Mouse (Mus musculus): ENCODE results near the gene Gm20388.

The Gm20388 gene

GRCm38 (mm10) chr8:120813028-120813427 lies 902.4 kb downstream of the Gm20388 start:
- in situ Hi-C loops (cut with MboI): no loop called here

GRCm38 (mm10) chr8:120813839-120814238 lies 903.2 kb downstream of the Gm20388 start:
- in situ Hi-C loops (cut with MboI): no loop called here

DNA sequence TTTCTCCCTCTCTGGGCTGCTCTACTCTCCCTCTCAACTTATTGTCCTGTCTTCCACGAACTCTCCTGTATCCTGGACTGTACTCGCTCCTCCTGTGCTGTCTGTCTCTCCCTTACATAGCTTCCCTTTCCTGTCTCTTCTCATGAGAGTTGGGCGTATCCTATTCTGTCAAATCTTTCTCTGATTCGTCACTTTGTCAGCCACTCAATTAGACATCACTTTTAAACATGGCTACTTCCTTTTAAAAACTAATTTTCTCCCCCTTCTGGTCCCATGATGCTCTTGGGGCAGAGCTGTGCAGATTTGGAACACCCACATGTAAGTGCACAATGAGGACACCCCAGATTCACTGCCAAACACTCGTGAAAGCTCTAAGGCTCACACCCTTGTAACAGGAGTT lies 905.7 kb downstream of the Gm20388 start:
- in situ Hi-C loops (cut with MboI): no loop called here

DNA sequence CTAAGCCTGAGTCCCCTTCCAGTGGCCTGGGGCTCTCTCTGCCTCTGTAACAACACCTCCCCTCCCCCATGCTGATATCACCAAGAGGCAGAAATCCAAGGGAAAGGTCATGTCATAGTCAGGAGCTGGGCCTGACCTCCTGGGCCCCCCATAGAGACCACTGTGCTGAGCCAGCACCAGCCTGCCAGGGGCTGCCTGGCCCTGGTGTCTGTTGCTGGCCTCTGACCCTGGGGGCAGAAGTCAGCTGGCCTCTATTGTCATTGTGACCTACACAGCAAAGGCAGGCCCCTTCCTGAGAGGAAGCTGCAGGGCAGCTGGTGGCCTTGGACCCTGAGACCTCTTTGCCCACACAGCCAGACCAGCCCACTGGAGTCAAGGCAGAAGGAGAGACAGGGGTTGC lies 909.3 kb downstream of the Gm20388 start:
- in situ Hi-C loops (cut with MboI): no loop called here

DNA sequence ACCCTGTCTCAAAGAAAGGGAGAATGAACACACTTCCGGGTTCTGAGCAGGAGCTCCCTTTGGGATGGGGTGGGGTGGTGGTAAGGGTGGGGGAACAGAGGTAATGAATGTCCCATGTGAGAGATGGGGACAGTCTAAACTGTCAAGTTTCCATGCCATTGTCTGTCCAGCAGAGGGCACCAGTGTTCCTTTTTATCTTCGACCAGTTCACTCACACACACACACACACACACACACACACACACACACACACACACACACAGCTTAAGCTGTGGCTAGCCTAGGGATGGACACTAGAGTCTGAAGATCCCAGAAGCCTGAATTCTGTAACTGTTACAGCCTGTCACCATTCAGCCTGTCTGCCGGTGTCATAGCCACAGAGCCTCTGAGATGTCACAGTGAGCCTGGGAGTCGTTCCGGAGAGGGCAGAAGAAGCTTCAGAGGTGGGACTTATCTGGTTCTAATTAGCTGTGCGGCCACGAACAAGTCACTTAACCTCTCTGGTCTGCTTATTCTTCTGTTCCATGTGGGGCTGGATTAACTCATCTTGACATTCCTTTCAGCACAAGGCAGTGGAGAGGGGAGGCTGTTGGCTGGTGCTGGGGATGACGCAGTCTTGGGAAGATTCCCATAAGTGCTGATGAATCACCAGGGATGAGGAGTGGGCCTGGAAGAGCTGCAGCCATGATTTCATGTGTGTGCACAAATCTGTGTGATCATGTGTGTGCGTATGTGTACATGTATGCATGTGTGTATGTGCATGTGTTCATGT lies 910.9 kb downstream of the Gm20388 start:
- in situ Hi-C loops (cut with MboI): no loop called here

GRCm38 (mm10) chr8:120823331-120823730 lies 912.7 kb downstream of the Gm20388 start:
- in situ Hi-C loops (cut with MboI): no loop called here

DNA sequence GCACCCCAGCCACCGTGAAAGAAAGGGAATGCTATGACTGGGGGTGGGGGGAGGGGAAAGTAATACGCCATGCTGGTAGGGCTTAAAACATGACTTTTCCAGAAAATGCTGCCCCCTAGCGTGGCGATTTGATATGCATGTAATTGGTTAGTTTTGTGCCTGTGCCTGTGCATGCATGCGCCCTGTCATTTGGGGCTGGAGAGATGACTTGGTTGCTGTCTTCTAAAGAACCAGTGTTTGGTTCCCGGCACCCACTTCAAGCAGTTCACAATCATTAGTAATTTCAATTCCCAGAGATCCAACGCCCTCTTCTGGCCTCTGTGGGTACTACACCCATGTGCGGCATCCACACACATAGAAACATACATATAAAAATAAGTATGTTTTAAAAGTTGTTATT lies 913.2 kb downstream of the Gm20388 start:
- in situ Hi-C loops (cut with MboI): no loop called here

DNA sequence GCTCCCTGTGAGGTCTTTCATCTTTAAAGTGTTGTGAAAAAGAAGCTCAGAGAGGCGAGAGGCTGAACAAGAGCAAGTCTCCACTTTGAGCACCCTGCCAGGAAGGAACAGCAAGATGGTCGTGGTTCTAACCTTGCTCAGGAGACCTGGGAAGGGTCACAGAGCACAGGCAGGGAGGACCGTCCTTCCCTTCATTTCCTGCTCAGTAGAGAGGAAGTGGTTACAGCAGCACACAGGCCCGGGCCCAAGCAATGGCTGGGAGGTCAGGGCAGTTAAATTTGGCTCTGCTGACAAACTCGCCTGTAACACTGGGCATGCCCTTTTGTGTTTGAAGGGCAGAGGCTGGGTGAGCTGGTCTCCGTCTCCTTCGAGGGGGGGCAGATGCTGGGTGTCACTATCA lies 914.0 kb downstream of the Gm20388 start:
- in situ Hi-C loops (cut with MboI): no loop called here

- in situ Hi-C loops (cut with MboI): no loop called here
Measured at GRCm38 (mm10) chr8:120828279-120828678, 917.6 kb downstream of the Gm20388 start.

- in situ Hi-C loops (cut with MboI): no loop called here
Measured at GRCm38 (mm10) chr8:120830661-120831060, 920.0 kb downstream of the Gm20388 start.

DNA sequence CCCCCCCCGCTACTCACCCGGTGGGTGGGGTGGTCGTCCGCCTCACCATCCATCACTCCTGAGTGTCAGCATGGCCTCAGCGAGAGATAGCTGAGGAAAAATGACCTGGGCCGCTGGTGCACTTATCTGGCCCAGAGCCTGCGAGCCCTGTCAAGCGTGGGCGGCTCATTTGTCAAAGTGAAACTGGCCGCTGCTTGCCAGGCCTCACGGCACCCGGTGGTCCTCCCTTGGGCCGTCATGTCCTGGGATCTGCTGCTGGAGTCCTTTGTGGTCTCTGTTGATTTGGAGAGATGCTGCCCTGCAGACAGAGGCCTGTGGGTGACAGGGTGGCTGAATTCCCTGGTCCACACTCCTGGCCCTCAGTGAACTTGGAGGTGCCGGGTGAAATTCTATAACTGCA lies 921.4 kb downstream of the Gm20388 start:
- in situ Hi-C loops (cut with MboI): no loop called here

GRCm38 (mm10) chr8:120833196-120833595 lies 922.6 kb downstream of the Gm20388 start:
- in situ Hi-C loops (cut with MboI): no loop called here

DNA sequence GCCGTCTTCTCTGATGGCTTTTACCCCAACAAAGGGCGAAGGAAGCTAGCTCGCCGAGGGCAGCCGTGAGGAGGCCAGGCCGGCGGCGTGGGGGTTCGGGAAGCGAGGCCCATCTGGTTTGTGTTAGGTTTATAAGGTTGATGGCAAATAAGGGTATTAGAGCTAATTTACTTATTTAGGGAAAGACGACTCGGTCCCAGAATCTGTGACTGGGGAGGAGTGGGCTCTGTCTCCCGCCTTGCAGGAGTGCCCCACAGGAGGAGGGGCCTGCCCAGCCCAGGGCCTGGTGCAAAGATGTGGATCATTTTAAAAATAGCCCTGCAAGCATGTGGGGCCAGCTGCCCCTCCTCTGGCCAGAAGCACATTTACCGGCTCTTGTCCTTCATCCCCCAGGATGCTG lies 928.4 kb downstream of the Gm20388 start:
- in situ Hi-C loops (cut with MboI): no loop called here

GRCm38 (mm10) chr8:120843084-120843483 lies 932.4 kb downstream of the Gm20388 start:
- in situ Hi-C loops (cut with MboI): no loop called here

DNA sequence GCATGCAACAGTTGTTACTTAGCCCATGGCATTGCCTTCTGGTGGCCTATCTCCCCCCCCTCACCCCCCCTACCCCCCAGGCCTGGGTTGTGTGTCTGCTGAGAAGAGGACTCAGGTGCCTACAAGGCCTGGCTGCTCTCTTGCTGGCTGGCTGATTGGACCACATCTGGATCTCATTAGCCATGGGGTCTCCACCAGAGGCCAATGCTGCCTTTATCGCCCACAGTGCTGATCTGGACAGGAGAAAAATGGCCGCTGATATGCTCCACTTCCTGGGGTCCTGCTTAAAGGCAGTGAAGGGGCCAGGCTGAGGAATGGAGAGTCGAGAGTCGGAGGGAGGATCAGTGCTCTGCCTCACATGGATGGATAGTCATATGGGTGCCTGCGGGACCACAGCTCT lies 935.4 kb downstream of the Gm20388 start:
- in situ Hi-C loops (cut with MboI): no loop called here

DNA sequence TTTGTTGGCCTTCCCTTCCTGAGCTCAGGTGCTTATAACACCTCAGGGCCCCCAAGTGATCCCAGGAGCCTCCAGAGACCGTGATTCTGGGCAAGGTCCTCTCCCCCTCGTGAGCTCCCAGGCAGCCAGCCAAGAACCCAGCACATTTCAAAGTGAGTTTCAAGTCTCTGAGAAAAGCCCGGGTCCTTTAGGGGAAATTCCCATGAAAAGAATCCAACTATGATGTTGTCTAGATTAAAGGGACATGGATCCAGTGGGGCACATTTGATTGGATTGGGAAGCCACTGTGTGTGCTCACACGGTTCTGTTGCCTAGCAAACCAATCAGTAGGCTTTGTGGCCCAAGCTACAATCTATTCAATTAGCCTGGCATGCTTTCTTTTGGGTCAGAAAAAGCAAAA lies 936.6 kb downstream of the Gm20388 start:
- in situ Hi-C loops (cut with MboI): no loop called here

DNA sequence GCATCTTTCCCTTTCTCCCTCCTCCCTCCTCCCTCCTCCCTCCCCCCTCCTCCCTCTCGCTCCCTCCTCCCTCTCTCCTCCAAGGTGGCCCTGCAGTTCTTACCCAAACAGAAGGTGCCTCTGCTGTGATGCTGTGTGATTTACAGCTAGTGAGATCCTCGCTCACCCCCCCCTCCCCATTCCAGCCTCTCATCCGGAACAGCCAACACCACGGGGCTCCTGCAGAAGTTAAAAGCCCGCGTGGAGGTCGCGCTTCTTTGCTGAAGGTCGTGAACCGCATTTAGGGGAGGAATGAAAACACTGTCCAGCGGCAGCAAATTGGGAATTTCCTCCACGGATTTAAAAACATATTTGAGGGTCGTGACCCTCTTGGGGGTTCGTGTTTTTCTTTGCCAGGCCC lies 937.1 kb downstream of the Gm20388 start:
- in situ Hi-C loops (cut with MboI): no loop called here

- in situ Hi-C loops (cut with MboI): no loop called here
Measured at GRCm38 (mm10) chr8:120848434-120848833, 937.8 kb downstream of the Gm20388 start.

DNA sequence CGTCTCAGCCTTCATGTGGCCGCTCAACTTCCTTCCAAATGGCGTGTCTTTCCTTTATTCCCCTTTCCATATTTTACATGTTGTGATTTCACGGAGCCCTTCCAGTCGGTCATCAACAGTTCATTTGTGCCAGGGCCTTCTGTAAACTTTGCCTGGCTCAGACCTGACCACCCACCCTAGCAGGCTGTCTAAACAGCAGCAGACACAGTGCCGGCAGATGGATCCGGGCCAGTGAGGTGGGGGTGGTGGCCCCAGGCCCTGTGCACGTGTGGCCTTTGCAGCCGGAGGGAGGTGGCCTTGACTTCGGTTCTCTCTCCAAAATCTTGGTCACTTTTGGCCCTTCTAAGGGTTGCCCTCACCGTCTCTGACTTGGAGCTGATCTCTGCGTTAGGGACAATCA lies 940.8 kb downstream of the Gm20388 start:
- in situ Hi-C loops (cut with MboI): no loop called here

GRCm38 (mm10) chr8:120859881-120860280 lies 949.2 kb downstream of the Gm20388 start:
- in situ Hi-C loops (cut with MboI): no loop called here

- in situ Hi-C loops (cut with MboI): no loop called here
Measured at GRCm38 (mm10) chr8:120860423-120861126, 949.9 kb downstream of the Gm20388 start.

- in situ Hi-C loops (cut with MboI): no loop called here
Measured at GRCm38 (mm10) chr8:120863683-120864082, 953.0 kb downstream of the Gm20388 start.

DNA sequence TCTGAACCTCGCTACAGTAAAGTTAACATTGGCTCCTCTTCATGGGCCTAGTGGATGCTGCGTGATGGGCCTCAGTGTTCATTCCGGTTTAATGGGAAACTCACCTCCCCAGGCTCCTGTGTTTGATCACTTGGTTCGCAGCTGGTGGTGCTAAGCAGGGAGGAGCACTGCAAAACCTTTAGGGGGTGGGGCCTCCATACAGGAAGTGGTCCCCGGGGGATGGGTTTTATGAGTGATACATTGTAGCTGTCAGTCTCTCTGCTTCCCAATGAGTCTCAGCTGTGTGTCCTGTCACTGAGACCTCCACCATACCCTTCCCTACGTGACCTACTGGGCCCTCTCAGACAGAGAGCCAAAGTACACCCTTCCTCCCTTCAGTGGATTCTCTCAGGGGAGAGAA lies 956.7 kb downstream of the Gm20388 start:
- in situ Hi-C loops (cut with MboI): no loop called here

DNA sequence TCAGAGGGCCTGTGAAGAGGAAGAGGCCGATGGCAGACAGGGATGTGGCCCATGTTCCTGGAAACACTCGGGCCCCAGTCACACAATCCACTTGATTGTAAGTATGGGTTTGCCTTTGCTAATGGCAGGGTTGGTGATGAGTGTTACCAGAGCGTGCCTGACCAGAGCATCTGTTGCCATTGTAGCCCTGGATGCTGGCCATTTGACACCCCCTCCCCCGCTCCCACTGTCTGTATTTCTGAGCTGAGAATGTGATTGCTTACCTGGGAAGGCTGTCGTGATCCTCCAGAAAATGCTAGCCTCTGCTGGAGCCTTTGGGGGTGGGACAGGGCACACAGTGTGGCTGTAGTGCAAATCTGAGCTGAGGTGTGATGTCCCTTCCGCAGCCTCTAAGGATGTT lies 962.0 kb downstream of the Gm20388 start:
- in situ Hi-C loops (cut with MboI): no loop called here
